Mouse (Mus musculus): Measurements from ENCODE around the gene Mapk1.

Gene Mapk1

DNA sequence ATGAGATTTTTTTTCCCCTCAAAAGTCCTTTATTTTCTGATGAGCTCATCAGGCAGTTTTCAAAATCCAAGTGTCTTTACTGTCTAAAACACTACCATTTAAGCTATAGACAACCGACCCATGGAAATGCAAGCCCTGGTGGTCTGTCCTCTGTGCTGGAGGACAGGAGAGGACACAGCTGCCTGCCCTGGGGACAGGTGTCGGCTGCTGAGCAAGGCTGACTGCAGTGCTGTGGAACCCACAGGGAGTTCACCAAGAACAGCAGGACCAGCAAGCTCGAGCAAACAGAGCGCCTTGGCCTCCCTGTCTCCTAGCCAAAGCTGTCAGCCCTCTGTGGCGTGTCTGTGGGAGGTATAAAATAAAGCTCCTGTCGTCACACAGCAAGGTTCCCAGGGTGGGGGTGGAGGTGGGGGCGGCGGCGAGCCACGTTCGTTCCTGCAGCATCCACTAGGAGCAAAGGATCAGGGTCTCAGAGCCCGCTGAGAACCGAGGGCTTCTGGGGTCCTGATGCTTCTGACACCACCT lies 103.5 kb downstream of the Mapk1 start:
- 48% methylated on average over 13 of the region's 13 CpGs for WGBS

GRCm38 (mm10) chr16:17088346-17088745 lies 105.2 kb downstream of the Mapk1 start:
- WGBS, result 56% methylated on average over 3 of the region's 3 CpGs

GRCm38 (mm10) chr16:17096938-17097337 lies 113.8 kb downstream of the Mapk1 start:
- WGBS, result 97% methylated on average over 3 of the region's 3 CpGs
